Comparison of ENCODE assay signal across 23 mouse cellular contexts in genomic region chr2:70783504-70783903, GRCm38 (mm10). TPM values are rescaled to one million over a fixed set of nuclear protein-coding genes. Genes with fewer than 3 reads are reported as not detected.
DNase-seq lines count a peak whose midpoint lies in the region; ATAC-seq and TF ChIP-seq lines count a peak whose summit lies in the region.
"Had no signal": no experiment of that assay in that cellular context is flagged by ENCODE, and none has a peak within 500 bp of the region (broad histone marks: within the 10 kb centered on the region; RNA-seq: fewer than 3 reads in every experiment).

No protein-coding gene starts in this region.

- H3K4me1 ChIP-seq in midbrain, embryonic 11.5 days (ENCODE audit: control insufficient read depth, insufficient read depth, low read length): no peaks in the 10 kb centered on the region
- H3K4me1 ChIP-seq in midbrain, postnatal 0 days (ENCODE audit: insufficient read depth, low read length): no peaks in the 10 kb centered on the region
- H3K4me1 ChIP-seq in intestine, embryonic 16.5 days (ENCODE audit: control insufficient read depth, insufficient read depth, low read length): no peaks in the 10 kb centered on the region; the same call in 1 of the 2 replicates
- H3K4me1 ChIP-seq in stomach, embryonic 15.5 days: no peaks in the 10 kb centered on the region

- H3K4me3 ChIP-seq in midbrain, embryonic 11.5 days (ENCODE audit: low read depth, low read length): no peak overlapping the region
- H3K4me3 ChIP-seq in midbrain, postnatal 0 days (ENCODE audit: low read depth, low read length): no peak overlapping the region
- H3K4me3 ChIP-seq in intestine, embryonic 16.5 days (ENCODE audit: low read length): no peak overlapping the region
- no peak overlapping the region for H3K4me3 ChIP-seq in stomach, embryonic 15.5 days (replicated peaks)
- H3K4me3 ChIP-seq in gastrocnemius, adult 2 months: no peak overlapping the region
- H3K4me3 ChIP-seq: embryonic facial prominence, embryonic 13.5 days; forebrain, embryonic 13.5 days; heart, adult 2 months; heart, embryonic 15.5 days; hindbrain, embryonic 13.5 days had no signal

- no peaks in the 10 kb centered on the region for H3K36me3 ChIP-seq in midbrain, embryonic 11.5 days (ENCODE audit: control insufficient read depth, insufficient read depth, low read length)
- H3K36me3 ChIP-seq in midbrain, postnatal 0 days (ENCODE audit: insufficient read depth, low read length): no peaks in the 10 kb centered on the region
- H3K36me3 ChIP-seq in intestine, embryonic 16.5 days (ENCODE audit: control insufficient read depth, insufficient read depth, low read length): no peaks in the 10 kb centered on the region
- no peaks in the 10 kb centered on the region for H3K36me3 ChIP-seq in stomach, embryonic 15.5 days
- H3K36me3 ChIP-seq: embryonic facial prominence, embryonic 13.5 days; hindbrain, embryonic 13.5 days had no signal

- no peak overlapping the region for H3K4me2 ChIP-seq in midbrain, embryonic 11.5 days
- no peak overlapping the region for H3K4me2 ChIP-seq in midbrain, postnatal 0 days (ENCODE audit: low read depth, low read length, poor library complexity, severe bottlenecking)
- H3K4me2 ChIP-seq in intestine, embryonic 16.5 days (ENCODE audit: low read depth, low read length): no peak overlapping the region
- no peak overlapping the region for H3K4me2 ChIP-seq in stomach, embryonic 15.5 days
- H3K4me2 ChIP-seq: embryonic facial prominence, embryonic 13.5 days; forebrain, embryonic 13.5 days; heart, embryonic 11.5 days; heart, embryonic 15.5 days; hindbrain, embryonic 13.5 days had no signal

- intact Hi-C loops in gastrocnemius, adult 2 months (cut with DNase I): no loop called here

- no peak overlapping the region for H3K9ac ChIP-seq in midbrain, embryonic 11.5 days (ENCODE audit: low read length)
- H3K9ac ChIP-seq in midbrain, postnatal 0 days (replicated peaks; ENCODE audit: low read length, poor library complexity, severe bottlenecking): no peak overlapping the region
- H3K9ac ChIP-seq in intestine, embryonic 16.5 days (ENCODE audit: low read depth, low read length): no peak overlapping the region
- no peak overlapping the region for H3K9ac ChIP-seq in stomach, embryonic 15.5 days
- H3K9ac ChIP-seq: embryonic facial prominence, embryonic 13.5 days; forebrain, embryonic 13.5 days; heart, embryonic 15.5 days; hindbrain, embryonic 13.5 days had no signal

- no peaks in the 10 kb centered on the region for H3K27me3 ChIP-seq in midbrain, embryonic 11.5 days (ENCODE audit: control insufficient read depth, insufficient read depth, low read length)
- H3K27me3 ChIP-seq in midbrain, postnatal 0 days (ENCODE audit: insufficient read depth, low read length): no peaks in the 10 kb centered on the region
- no peaks in the 10 kb centered on the region for H3K27me3 ChIP-seq in intestine, embryonic 16.5 days (replicated peaks; ENCODE audit: control insufficient read depth, insufficient read depth, low read length)
- no peaks in the 10 kb centered on the region for H3K27me3 ChIP-seq in stomach, embryonic 15.5 days (replicated peaks)
- H3K27me3 ChIP-seq: CH12.LX; embryonic facial prominence, embryonic 13.5 days; forebrain, embryonic 13.5 days; heart, embryonic 15.5 days; hindbrain, embryonic 13.5 days; Patski had no signal

- ATAC-seq in midbrain, embryonic 11.5 days (ENCODE audit: low FRiP score): no peak
- no peak for ATAC-seq in midbrain, postnatal 0 days (ENCODE audit: low FRiP score)
- ATAC-seq in intestine, embryonic 16.5 days: peak; percentile 84
- ATAC-seq in stomach, embryonic 15.5 days (ENCODE audit: insufficient read depth, low FRiP score, low read depth): peak; percentile 39; the same call in 1 of the 2 replicates
- ATAC-seq in megakaryocyte, adult 5-6 weeks (ENCODE audit: poor library complexity, severe bottlenecking): no peak
- ATAC-seq: activated CD4-positive, CD25-positive, alpha-beta regulatory T cell, adult 4 months; forebrain, embryonic 13.5 days; hindbrain, postnatal 0 days; Patski had no signal

- 93% methylated on average over 8 of the region's 8 CpGs for WGBS in midbrain, embryonic 11.5 days
- 88% methylated on average over 8 of the region's 8 CpGs for WGBS in midbrain, postnatal 0 days
- 63% methylated on average over 8 of the region's 8 CpGs for WGBS in intestine, embryonic 16.5 days
- WGBS in stomach, embryonic 15.5 days: 72% methylated on average over 8 of the region's 8 CpGs

- no peak overlapping the region for H3K27ac ChIP-seq in midbrain, embryonic 11.5 days (ENCODE audit: low read depth, low read length)
- no peak overlapping the region for H3K27ac ChIP-seq in midbrain, postnatal 0 days (ENCODE audit: low read depth, low read length)
- no peak overlapping the region for H3K27ac ChIP-seq in intestine, embryonic 16.5 days (ENCODE audit: low read length)
- H3K27ac ChIP-seq in stomach, embryonic 15.5 days: no peak overlapping the region
- no peak overlapping the region for H3K27ac ChIP-seq in gastrocnemius, adult 2 months
- H3K27ac ChIP-seq: embryonic facial prominence, embryonic 13.5 days; forebrain, embryonic 13.5 days; heart, adult 2 months; heart, embryonic 15.5 days; hindbrain, embryonic 13.5 days; hindbrain, postnatal 0 days had no signal

- no peak for TF ChIP-seq CTCF in midbrain, postnatal 0 days (IDR thresholded peaks at IDR 0.05)
- TF ChIP-seq CTCF in gastrocnemius, adult 2 months (IDR thresholded peaks at IDR 0.05): no peak

- DNase-seq in midbrain, embryonic 11.5 days (ENCODE audit: low spot score, missing footprints): peak; percentile 2
- DNase-seq in midbrain, postnatal 0 days (ENCODE audit: low spot score): no peak
- no peak for DNase-seq in gastrocnemius, adult 2 months
- no peak for DNase-seq in cerebellum, adult 18-20 months
- DNase-seq: adrenal gland, postnatal 14 days; cerebellum, adult 11-12 months; cerebellum, adult 9-11 months; cerebellum, postnatal 36 days; gastrocnemius, postnatal 10 days; heart, adult 2 months; heart, postnatal 14 days had no signal

- H3K9me3 ChIP-seq in midbrain, embryonic 11.5 days (ENCODE audit: control insufficient read depth, low read length): no peaks in the 10 kb centered on the region
- H3K9me3 ChIP-seq in midbrain, postnatal 0 days (ENCODE audit: low read length): no peaks in the 10 kb centered on the region
- H3K9me3 ChIP-seq in intestine, embryonic 16.5 days (ENCODE audit: control insufficient read depth, low read length): no peaks in the 10 kb centered on the region
- H3K9me3 ChIP-seq in stomach, embryonic 15.5 days: no peaks in the 10 kb centered on the region
- H3K9me3 ChIP-seq: embryonic facial prominence, embryonic 13.5 days; forebrain, embryonic 13.5 days; heart, embryonic 15.5 days; hindbrain, embryonic 13.5 days had no signal

RNA-seq across cellular contexts. Expression of gene Tlk1, which starts 42.0 kb away (rescaled TPM):
- 44.6 and 45.2 TPM in 2 replicates for polyA plus RNA-seq in midbrain, embryonic 11.5 days (2014; fragmentation: Nextera tagmentation; extraction: Ambion mirVana)
- total RNA-seq in midbrain, postnatal 0 days (2014; rRNA removed): 22.1 and 34.2 TPM in 2 replicates
- polyA plus RNA-seq in midbrain, postnatal 0 days (2015; fragmentation: Nextera tagmentation; extraction: Ambion mirVana): 18.6 and 25.0 TPM in 2 replicates
- polyA plus RNA-seq in intestine, embryonic 16.5 days (2015; fragmentation: Nextera tagmentation; extraction: Ambion mirVana): 20.2 and 22.6 TPM in 2 replicates
- 39.1 and 41.8 TPM in 2 replicates for polyA plus RNA-seq in stomach, embryonic 15.5 days (2015; fragmentation: Nextera tagmentation; extraction: Ambion mirVana)
- 10 to 100 TPM; 39.1 to 46.5 TPM for total RNA-seq in gastrocnemius, adult 2 months (2021)
- 69.5 and 73.3 TPM in 2 replicates for total RNA-seq in megakaryocyte, adult 5-6 weeks (2015)
- total RNA-seq in megakaryocyte, adult 5-6 weeks (2017): 43.1 and 61.4 TPM in 2 replicates

Comparison
In these comparisons a context has a peak if more than half of its experiments do, and no peak if none do; other contexts are left out.
1. ATAC-seq: peak in intestine, embryonic 16.5 days (single experiment) and stomach, embryonic 15.5 days (single experiment); none in midbrain, embryonic 11.5 days (single experiment), midbrain, postnatal 0 days (single experiment) and megakaryocyte, adult 5-6 weeks (single experiment).